Mouse (Mus musculus) forebrain, embryonic 14.5 days (tissue): ENCODE measurements around the gene Shmt1. TPM values are rescaled to one million over a fixed set of nuclear protein-coding genes. Genes with fewer than 3 reads are reported as not detected.

ENCODE experiments used
- ATAC-seq: fragments of 200-750 bp; cut with Nextera tagmentation; 2 replicates; pipeline ENCODE4 v1.8.0; 2017; ENCODE audit warnings: mild to moderate bottlenecking, moderate library complexity
- DNase-seq: peaks from one replicate; pipeline ENCODE4 v3.0.0-alpha.2; 2015; ENCODE audit warnings: low spot score
- H3K27ac ChIP-seq: fragments of 300-500 bp; sonication (generic); 2 replicates; pipeline ENCODE4 v1.5.1; 2014; ENCODE audit warnings: low read depth, mild to moderate bottlenecking, control low read depth, low read length, moderate library complexity
- H3K27me3 ChIP-seq: fragments of 300-500 bp; sonication (generic); replicated peaks from 2 replicates; pipeline ENCODE4 v1.6.1; 2014; ENCODE audit warnings: low read length, control low read depth, mixed read lengths; ENCODE audit not compliant: control insufficient read depth, insufficient read depth
- H3K36me3 ChIP-seq: fragments of 300-500 bp; sonication (generic); 2 replicates; pipeline ENCODE4 v1.6.1; 2014; ENCODE audit warnings: low read length, control low read depth; ENCODE audit not compliant: control insufficient read depth, insufficient read depth
- H3K4me1 ChIP-seq: fragments of 300-500 bp; sonication (generic); 2 replicates; pipeline ENCODE4 v1.6.1; 2014; ENCODE audit warnings: antibody characterized with exemption, low read length, control low read depth; ENCODE audit not compliant: control insufficient read depth, insufficient read depth
- H3K4me2 ChIP-seq: fragments of 300-500 bp; sonication (generic); 2 replicates; pipeline ENCODE4 v1.6.1; 2014; ENCODE audit warnings: mild to moderate bottlenecking, control low read depth, low read length
- H3K4me3 ChIP-seq: fragments of 300-500 bp; sonication (generic); 2 replicates; pipeline ENCODE4 v1.5.1; 2014; ENCODE audit warnings: low read depth, low read length, control low read depth
- H3K9ac ChIP-seq: fragments of 300-500 bp; sonication (generic); 2 replicates; pipeline ENCODE4 v1.6.1; 2014; ENCODE audit warnings: mild to moderate bottlenecking, low read length, control low read depth, moderate library complexity
- H3K9me3 ChIP-seq: fragments of 300-500 bp; sonication (generic); replicated peaks from 2 replicates; pipeline ENCODE4 v1.6.1; 2016; ENCODE audit warnings: low read length, control low read depth, mixed read lengths; ENCODE audit not compliant: control insufficient read depth
- WGBS: fragments of 180-500 bp; shearing (Covaris S2); extraction: QIAGEN DNeasy Blood & Tissue Kit; methylation state at CpG from one replicate; pipeline ENCODE4 v1.1.7; 2014; 5-methylcytosine and 5-hydroxymethylcytosine counted together
- polyA plus RNA-seq: library from polyadenylated mRNA; unstranded; fragments of >200 nt; fragmentation: Nextera tagmentation; extraction: Ambion mirVana; gene quantifications from 2 replicates; pipeline ENCODE4 v1.2.1, GENCODE M21; 2014

The Shmt1 gene
- polyA plus RNA-seq, 1 experiment from 2014 or later, result 17.3 TPM

DNA sequence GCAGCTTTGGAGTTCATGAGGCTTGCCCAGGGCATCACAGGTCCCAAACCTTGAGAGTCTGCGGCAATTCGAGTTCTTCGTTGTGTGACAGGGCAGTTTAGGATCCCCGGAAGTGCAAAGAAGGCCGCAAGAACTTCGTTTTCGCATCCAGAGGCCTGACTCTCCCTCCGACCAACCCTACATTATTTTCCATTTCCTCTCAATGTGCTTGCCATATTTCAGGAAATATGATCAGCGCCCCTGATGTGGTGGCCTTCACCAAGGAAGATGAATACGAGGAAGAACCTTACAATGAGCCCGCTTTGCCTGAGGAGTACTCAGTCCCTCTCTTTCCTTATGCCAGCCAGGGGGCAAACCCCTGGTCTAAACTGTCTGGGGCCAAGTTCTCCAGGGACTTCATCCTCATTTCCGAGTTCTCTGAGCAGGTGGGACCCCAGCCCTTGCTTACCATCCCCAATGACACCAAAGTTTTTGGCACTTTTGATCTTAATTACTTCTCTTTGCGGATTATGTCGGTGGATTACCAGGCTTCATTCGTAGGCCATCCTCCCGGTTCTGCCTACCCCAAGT lies 33.6 kb downstream of the Shmt1 start:
- H3K9ac ChIP-seq, result peak overlapping the region; percentile 80
- peaks cover 24% of the 10 kb centered on the region; the same call in 1 of the 2 replicates for H3K36me3 ChIP-seq
- ATAC-seq (no peak), DNase-seq (no peak)
- no peak overlapping the region; the same call in 1 of the 2 replicates for H3K27ac ChIP-seq
- H3K4me1 ChIP-seq, result peaks cover 60% of the 10 kb centered on the region
- 31% methylated on average over 16 of the region's 16 CpGs for WGBS
- no peaks in the 10 kb centered on the region for H3K9me3 ChIP-seq
- H3K4me3 ChIP-seq, result peak overlapping the region; percentile 87
- H3K4me2 ChIP-seq, result peak overlapping the region; percentile 82
- no peaks in the 10 kb centered on the region for H3K27me3 ChIP-seq

GRCm38 (mm10) chr11:60776829-60777740 lies 34.4 kb downstream of the Shmt1 start, which contains the start of the genes Top3a and Smcr8:
Top3a (minus strand) TSS chr11:60777365.
Smcr8 (plus strand) TSS chr11:60777524.
- Histone ChIP-seq H3K4me2 (peak within 1 kb of the TSS; percentile 82), H3K9ac (peak within 1 kb of the TSS; percentile 80), H3K27me3 (no peaks in the 10 kb centered on the region), H3K4me3 (peak within 1 kb of the TSS; percentile 87), H3K9me3 (no peaks in the 10 kb centered on the region), H3K36me3 (peaks cover 21% of the 10 kb centered on the region; the same call in 1 of the 2 replicates), H3K27ac (peak within 1 kb of the TSS; percentile 68; the same call in 1 of the 2 replicates), H3K4me1 (peaks cover 53% of the 10 kb centered on the region)
- under 1% methylated on average over 62 of the region's 62 CpGs for WGBS
- peak; percentile 99 for ATAC-seq
- DNase-seq, result peak; percentile 98

DNA sequence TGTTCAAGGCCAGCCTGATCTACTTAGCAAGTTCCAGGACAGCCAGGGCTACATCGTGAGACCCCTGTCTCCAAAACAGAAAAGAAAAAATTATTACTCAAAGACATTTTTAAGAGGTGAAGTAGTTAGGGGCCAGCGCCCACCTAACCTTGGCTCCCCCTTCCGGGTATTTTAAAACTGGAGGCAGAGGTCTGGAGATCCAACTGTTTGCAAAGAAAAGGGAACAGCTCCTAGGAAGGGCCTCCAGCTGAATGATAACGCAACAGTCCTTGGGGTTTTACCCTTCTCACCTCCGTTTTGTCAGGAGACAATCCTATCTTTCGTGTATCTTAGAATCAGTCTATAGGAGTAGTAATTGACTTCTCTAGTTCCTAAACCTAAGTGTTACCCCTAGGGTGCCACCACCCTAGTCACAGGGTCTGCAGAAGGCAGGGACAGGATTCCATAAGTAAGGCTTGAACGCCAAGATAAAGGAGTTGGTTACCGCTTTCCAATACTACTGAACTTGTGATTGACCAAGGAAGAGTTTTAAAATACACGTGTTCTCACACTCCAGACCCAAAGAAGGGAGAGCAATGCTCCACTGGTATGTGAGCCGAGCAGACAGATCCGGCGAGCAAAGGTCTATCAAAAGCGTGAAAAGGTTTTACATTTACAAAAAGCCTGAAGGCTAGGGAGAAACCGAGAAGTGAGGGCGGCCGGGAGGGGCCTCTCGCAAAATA lies 35.2 kb downstream of the Shmt1 start:
- ATAC-seq, result no peak
- no peak overlapping the region for H3K27ac ChIP-seq
- peak overlapping the region; percentile 82 for H3K4me2 ChIP-seq
- no peaks in the 10 kb centered on the region for H3K9me3 ChIP-seq
- WGBS, result 7% methylated on average over 17 of the region's 17 CpGs
- H3K9ac ChIP-seq, result peak overlapping the region; percentile 80
- DNase-seq, result no peak
- peaks cover 45% of the 10 kb centered on the region for H3K4me1 ChIP-seq
- H3K36me3 ChIP-seq, result peaks cover 14% of the 10 kb centered on the region; the same call in 1 of the 2 replicates
- peak overlapping the region; percentile 87 for H3K4me3 ChIP-seq
- no peaks in the 10 kb centered on the region for H3K27me3 ChIP-seq

DNA sequence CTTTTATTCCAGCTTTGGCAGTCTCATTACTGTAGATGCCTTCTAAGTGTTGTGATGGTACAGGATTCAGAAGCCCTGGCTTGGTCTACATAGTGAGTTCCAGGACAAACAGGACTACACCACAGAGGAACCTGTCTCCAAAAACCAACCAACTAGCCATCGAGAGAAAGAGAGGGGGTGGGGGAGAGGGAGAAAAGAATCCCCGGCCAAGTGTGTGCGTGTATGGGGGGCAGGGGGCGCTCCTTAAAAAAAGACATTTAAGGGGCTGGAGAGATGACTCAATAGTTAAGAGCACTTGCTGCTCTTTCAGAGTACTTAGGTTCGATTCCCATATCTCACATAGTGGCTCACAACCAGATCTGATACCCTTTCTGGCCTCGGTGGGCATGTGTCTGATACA lies 35.9 kb downstream of the Shmt1 start:
- peaks cover 38% of the 10 kb centered on the region for H3K4me1 ChIP-seq
- no peaks in the 10 kb centered on the region for H3K27me3 ChIP-seq
- H3K9ac ChIP-seq, result peak overlapping the region; percentile 80; the same call in 1 of the 2 replicates
- no peak overlapping the region for H3K27ac ChIP-seq
- 47% methylated on average over 6 of the region's 6 CpGs for WGBS
- H3K4me3 ChIP-seq, result peak overlapping the region; percentile 87
- DNase-seq, result no peak
- no peak for ATAC-seq
- H3K9me3 ChIP-seq, result no peaks in the 10 kb centered on the region
- peak overlapping the region; percentile 82 for H3K4me2 ChIP-seq
- H3K36me3 ChIP-seq, result peaks cover 14% of the 10 kb centered on the region; the same call in 1 of the 2 replicates

DNA sequence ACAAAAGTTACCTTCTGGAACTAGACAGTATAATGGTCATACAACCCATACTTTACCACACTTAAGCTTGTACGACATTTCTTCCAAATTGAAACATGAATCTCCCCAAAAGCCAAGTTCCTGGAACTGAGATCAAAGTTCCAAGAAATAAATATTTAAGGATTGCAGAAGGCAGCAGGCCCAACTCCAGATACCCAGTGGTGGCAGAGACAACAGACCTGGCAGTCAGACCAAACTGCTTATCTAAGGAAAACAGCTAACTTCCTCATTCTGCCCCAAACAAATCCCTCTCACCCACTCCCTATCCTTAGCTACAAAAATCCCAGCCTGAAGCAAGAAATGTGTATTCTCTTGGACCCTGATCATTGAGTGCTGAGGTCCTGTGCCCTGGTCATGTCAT lies 36.7 kb downstream of the Shmt1 start:
- peak overlapping the region; percentile 82; the same call in 1 of the 2 replicates for H3K4me2 ChIP-seq
- H3K36me3 ChIP-seq, result peaks cover 9% of the 10 kb centered on the region; the same call in 1 of the 2 replicates
- DNase-seq (no peak), ATAC-seq (no peak)
- no peaks in the 10 kb centered on the region for H3K9me3 ChIP-seq
- H3K27ac ChIP-seq, result no peak overlapping the region
- 93% methylated on average over 1 of the region's 1 CpGs for WGBS
- peak overlapping the region; percentile 80; the same call in 1 of the 2 replicates for H3K9ac ChIP-seq
- H3K27me3 ChIP-seq, result no peaks in the 10 kb centered on the region
- H3K4me3 ChIP-seq, result no peak overlapping the region
- peaks cover 31% of the 10 kb centered on the region for H3K4me1 ChIP-seq

DNA sequence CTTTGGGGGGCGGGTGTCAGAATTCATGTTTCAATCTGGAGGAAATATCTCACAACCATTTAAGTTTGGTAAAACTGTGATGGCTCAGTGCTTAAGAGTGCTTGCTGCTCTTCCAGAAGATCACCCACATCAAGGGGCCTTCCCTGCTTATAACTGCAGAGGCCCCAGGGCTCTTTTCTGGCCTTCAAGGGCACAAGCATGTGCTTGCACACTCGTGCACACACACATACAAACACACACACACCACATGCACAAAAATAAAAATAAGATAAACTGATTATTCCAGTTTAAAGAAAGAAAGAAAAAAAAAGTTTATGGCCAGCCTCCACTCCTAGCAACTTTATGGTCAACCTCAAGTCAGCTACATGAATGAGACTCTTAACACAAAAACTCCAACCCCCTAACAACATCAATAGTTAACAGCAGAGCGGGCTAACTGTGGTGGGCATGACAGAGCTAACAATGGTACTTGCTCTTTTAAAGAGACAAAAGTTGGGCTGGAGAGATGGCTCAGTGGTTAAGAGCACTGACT lies 37.3 kb downstream of the Shmt1 start:
- 81% methylated on average over 3 of the region's 3 CpGs for WGBS
- Histone ChIP-seq H3K36me3 (0 out of 2 replicates have a peak, but pooled peaks cover 3% of the 10 kb centered on the region), H3K9me3 (no peaks in the 10 kb centered on the region), H3K4me3 (no peak overlapping the region), H3K4me1 (peaks cover 25% of the 10 kb centered on the region), H3K27me3 (no peaks in the 10 kb centered on the region), H3K27ac (no peak overlapping the region), H3K4me2 (no peak overlapping the region), H3K9ac (no peak overlapping the region)
- DNase-seq (no peak), ATAC-seq (no peak)

GRCm38 (mm10) chr11:60772161-60772560 lies 39.4 kb downstream of the Shmt1 start:
- Histone ChIP-seq H3K4me3 (no peak overlapping the region), H3K9me3 (no peaks in the 10 kb centered on the region)
- WGBS, result 82% methylated on average over 4 of the region's 4 CpGs

DNA sequence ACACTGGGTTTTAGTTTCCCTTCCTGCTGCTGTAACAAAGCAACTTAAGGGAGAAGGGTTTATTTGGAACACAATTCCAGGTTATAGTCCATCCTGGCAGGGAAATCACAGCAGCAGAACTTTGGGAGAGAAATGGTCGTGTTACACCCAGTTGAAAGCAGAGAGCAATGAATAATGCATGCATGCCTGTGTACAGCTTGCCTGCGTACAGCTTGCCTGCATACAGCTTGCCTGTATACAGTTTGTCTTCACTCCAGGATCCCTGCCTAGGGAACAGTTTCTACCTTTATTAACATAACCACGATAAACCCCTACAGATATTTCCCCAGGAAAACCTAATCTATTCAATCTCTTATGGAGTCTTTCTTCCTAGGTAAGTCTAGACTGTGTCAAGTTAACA lies 40.7 kb downstream of the Shmt1 start:
- H3K27ac ChIP-seq, result no peak overlapping the region
- no peak overlapping the region for H3K9ac ChIP-seq
- H3K4me2 ChIP-seq, result no peak overlapping the region
- no peak for DNase-seq
- no peak overlapping the region for H3K4me3 ChIP-seq
- 87% methylated on average over 3 of the region's 3 CpGs for WGBS
- peaks cover 10% of the 10 kb centered on the region; the same call in 1 of the 2 replicates for H3K4me1 ChIP-seq
- ATAC-seq, result no peak
- H3K9me3 ChIP-seq, result no peaks in the 10 kb centered on the region
- H3K27me3 ChIP-seq, result no peaks in the 10 kb centered on the region
- no peaks in the 10 kb centered on the region for H3K36me3 ChIP-seq

More at GRCm38 (mm10) chr11:60772161-60772560, 39.4 kb downstream of the Shmt1 start:
- Histone ChIP-seq H3K27ac (no peak overlapping the region), H3K4me1 (peaks cover 15% of the 10 kb centered on the region; the same call in 1 of the 2 replicates), H3K4me2 (no peak overlapping the region), H3K27me3 (no peaks in the 10 kb centered on the region), H3K9ac (no peak overlapping the region), H3K36me3 (no peaks in the 10 kb centered on the region)
- no peak for ATAC-seq
- DNase-seq, result no peak
